Mouse (Mus musculus): ENCODE measurements around the gene Ubxn4. TPM values are rescaled to one million over a fixed set of nuclear protein-coding genes. Genes with fewer than 3 reads are reported as not detected.
"Not testable (repeated sequence)": the region's sequence is repeated elsewhere in the genome, so short reads cannot be mapped to it uniquely, and the experiment has no call there.

The Ubxn4 gene
- 56.8 and 57.0 TPM in 2 replicates for polyA plus RNA-seq (2016; fragmentation: Nextera tagmentation; extraction: Ambion mirVana)

- H3K4me3 ChIP-seq, result peak within 1 kb of the TSS; percentile 85
- H3K4me1 ChIP-seq, result peaks cover 15% of the 10 kb centered on the region
- DNase-seq (ENCODE audit: low spot score), result no peak
- H3K27me3 ChIP-seq (replicated peaks; ENCODE audit: low read depth, poor library complexity, severe bottlenecking), result no peaks in the 10 kb centered on the region
- peaks cover 18% of the 10 kb centered on the region for H3K36me3 ChIP-seq (replicated peaks)
- H3K27ac ChIP-seq (replicated peaks), result peak within 1 kb of the TSS; percentile 94
- H3K9me3 ChIP-seq, result no peaks in the 10 kb centered on the region
- WGBS, result 8% methylated on average over 10 of the region's 10 CpGs
Measured at GRCm38 (mm10) chr1:128243627-128243995, at the start of gene Ubxn4. Gene Ubxn4 (plus strand): TSS chr1:128243964.

GRCm38 (mm10) chr1:128194011-128194410, 49.8 kb upstream of the Ubxn4 start:
- 44% methylated on average over 2 of the region's 2 CpGs for WGBS
- Histone ChIP-seq H3K27me3 (replicated peaks; ENCODE audit: low read depth, poor library complexity, severe bottlenecking) (no peaks in the 10 kb centered on the region), H3K4me3 (no peak overlapping the region), H3K27ac (replicated peaks) (no peak overlapping the region), H3K36me3 (replicated peaks) (peaks cover 69% of the 10 kb centered on the region), H3K9me3 (no peaks in the 10 kb centered on the region), H3K4me1 (peaks cover 10% of the 10 kb centered on the region)
- peak; percentile 52 for DNase-seq (ENCODE audit: low spot score)

- H3K4me3 ChIP-seq, result no peak overlapping the region
- WGBS, result 91% methylated on average over 1 of the region's 1 CpGs
- peaks cover 65% of the 10 kb centered on the region for H3K36me3 ChIP-seq (replicated peaks)
- no peaks in the 10 kb centered on the region for H3K9me3 ChIP-seq
- H3K27me3 ChIP-seq (replicated peaks; ENCODE audit: low read depth, poor library complexity, severe bottlenecking), result no peaks in the 10 kb centered on the region
- no peak overlapping the region for H3K27ac ChIP-seq (replicated peaks)
- no peak for DNase-seq (ENCODE audit: low spot score)
- H3K4me1 ChIP-seq, result peaks cover 10% of the 10 kb centered on the region
Measured at GRCm38 (mm10) chr1:128197353-128197752, 46.4 kb upstream of the Ubxn4 start.

GRCm38 (mm10) chr1:128213261-128213660, 30.5 kb upstream of the Ubxn4 start:
- no peak for DNase-seq (ENCODE audit: low spot score)
- WGBS, result 89% methylated on average over 5 of the region's 5 CpGs
- no peak overlapping the region for H3K4me3 ChIP-seq
- peaks cover 61% of the 10 kb centered on the region for H3K36me3 ChIP-seq (replicated peaks)
- no peaks in the 10 kb centered on the region for H3K27me3 ChIP-seq (replicated peaks; ENCODE audit: low read depth, poor library complexity, severe bottlenecking)
- no peak overlapping the region for H3K27ac ChIP-seq (replicated peaks)
- no peaks in the 10 kb centered on the region for H3K4me1 ChIP-seq
- H3K9me3 ChIP-seq, result no peaks in the 10 kb centered on the region

- Histone ChIP-seq H3K27me3 (replicated peaks; ENCODE audit: low read depth, poor library complexity, severe bottlenecking) (no peaks in the 10 kb centered on the region), H3K4me3 (no peak overlapping the region), H3K36me3 (replicated peaks) (peaks cover 67% of the 10 kb centered on the region), H3K27ac (replicated peaks) (no peak overlapping the region), H3K4me1 (no peaks in the 10 kb centered on the region), H3K9me3 (no peaks in the 10 kb centered on the region)
- WGBS, result 94% methylated on average over 2 of the region's 2 CpGs
- DNase-seq (ENCODE audit: low spot score), result no peak
Measured at GRCm38 (mm10) chr1:128221886-128222285, 21.9 kb upstream of the Ubxn4 start.

GRCm38 (mm10) chr1:128223304-128223703, 20.5 kb upstream of the Ubxn4 start:
- Histone ChIP-seq H3K36me3 (replicated peaks) (peaks cover 72% of the 10 kb centered on the region), H3K27me3 (replicated peaks; ENCODE audit: low read depth, poor library complexity, severe bottlenecking) (no peaks in the 10 kb centered on the region), H3K4me1 (no peaks in the 10 kb centered on the region), H3K9me3 (no peaks in the 10 kb centered on the region), H3K27ac (replicated peaks) (no peak overlapping the region), H3K4me3 (no peak overlapping the region)
- 87% methylated on average over 1 of the region's 1 CpGs for WGBS
- DNase-seq (ENCODE audit: low spot score), result no peak

- H3K9me3 ChIP-seq, result no peaks in the 10 kb centered on the region
- no peak overlapping the region for H3K27ac ChIP-seq (replicated peaks)
- H3K4me3 ChIP-seq, result no peak overlapping the region
- no peaks in the 10 kb centered on the region for H3K27me3 ChIP-seq (replicated peaks; ENCODE audit: low read depth, poor library complexity, severe bottlenecking)
- no peaks in the 10 kb centered on the region for H3K4me1 ChIP-seq
- peaks cover 86% of the 10 kb centered on the region for H3K36me3 ChIP-seq (replicated peaks)
- no peak for DNase-seq (ENCODE audit: low spot score)
- WGBS, result 94% methylated on average over 4 of the region's 4 CpGs
Measured at GRCm38 (mm10) chr1:128235181-128235580, 8.6 kb upstream of the Ubxn4 start.

- Histone ChIP-seq H3K27me3 (replicated peaks; ENCODE audit: low read depth, poor library complexity, severe bottlenecking) (no peaks in the 10 kb centered on the region), H3K4me1 (peaks cover 15% of the 10 kb centered on the region), H3K27ac (replicated peaks) (peak overlapping the region; percentile 94), H3K36me3 (replicated peaks) (peaks cover 14% of the 10 kb centered on the region; the same call in 1 of the 2 replicates), H3K9me3 (no peaks in the 10 kb centered on the region), H3K4me3 (peak overlapping the region; percentile 85)
- WGBS, result under 1% methylated on average over 71 of the region's 71 CpGs
- peak; percentile 99 for DNase-seq (ENCODE audit: low spot score)
Measured at GRCm38 (mm10) chr1:128243996-128244726, 397 bp downstream of the Ubxn4 start.

GRCm38 (mm10) chr1:128244727-128245355, 1.1 kb downstream of the Ubxn4 start:
- H3K27ac ChIP-seq (replicated peaks), result peak overlapping the region; percentile 94
- 3% methylated on average over 19 of the region's 19 CpGs for WGBS
- H3K4me1 ChIP-seq, result peaks cover 15% of the 10 kb centered on the region
- no peaks in the 10 kb centered on the region for H3K27me3 ChIP-seq (replicated peaks; ENCODE audit: low read depth, poor library complexity, severe bottlenecking)
- no peaks in the 10 kb centered on the region for H3K9me3 ChIP-seq
- peak overlapping the region; percentile 85 for H3K4me3 ChIP-seq
- peaks cover 9% of the 10 kb centered on the region; the same call in 1 of the 2 replicates for H3K36me3 ChIP-seq (replicated peaks)
- peak; percentile 60 for DNase-seq (ENCODE audit: low spot score)

- not testable (repeated sequence) for H3K4me1 ChIP-seq; H3K27me3 ChIP-seq (replicated peaks; ENCODE audit: low read depth, poor library complexity, severe bottlenecking); H3K9me3 ChIP-seq; H3K4me3 ChIP-seq; H3K27ac ChIP-seq (replicated peaks); DNase-seq (ENCODE audit: low spot score)
- WGBS, result 82% methylated on average over 7 of the region's 7 CpGs
- peaks cover 96% of the 10 kb centered on the region for H3K36me3 ChIP-seq (replicated peaks)
Measured at GRCm38 (mm10) chr1:128267061-128267460, 23.3 kb downstream of the Ubxn4 start.

GRCm38 (mm10) chr1:128270731-128271130, 27.0 kb downstream of the Ubxn4 start:
- Histone ChIP-seq H3K4me3 (no peak overlapping the region), H3K9me3 (no peaks in the 10 kb centered on the region), H3K27me3 (replicated peaks; ENCODE audit: low read depth, poor library complexity, severe bottlenecking) (no peaks in the 10 kb centered on the region), H3K27ac (replicated peaks) (no peak overlapping the region), H3K36me3 (replicated peaks) (peaks cover 98% of the 10 kb centered on the region), H3K4me1 (no peaks in the 10 kb centered on the region)
- WGBS, result 92% methylated on average over 3 of the region's 3 CpGs
- no peak for DNase-seq (ENCODE audit: low spot score)

GRCm38 (mm10) chr1:128275908-128276307, 32.1 kb downstream of the Ubxn4 start:
- Histone ChIP-seq H3K36me3 (replicated peaks) (peaks cover 97% of the 10 kb centered on the region), H3K4me3 (no peak overlapping the region), H3K27ac (replicated peaks) (no peak overlapping the region), H3K9me3 (no peaks in the 10 kb centered on the region), H3K4me1 (no peaks in the 10 kb centered on the region), H3K27me3 (replicated peaks; ENCODE audit: low read depth, poor library complexity, severe bottlenecking) (no peaks in the 10 kb centered on the region)
- DNase-seq (ENCODE audit: low spot score), result no peak
- 88% methylated on average over 1 of the region's 1 CpGs for WGBS

- 95% methylated on average over 3 of the region's 3 CpGs for WGBS
- H3K27ac ChIP-seq (replicated peaks), result no peak overlapping the region
- no peak overlapping the region for H3K4me3 ChIP-seq
- H3K9me3 ChIP-seq, result 0 out of 2 replicates have a peak, but pooled peaks cover 2% of the 10 kb centered on the region
- peaks cover 93% of the 10 kb centered on the region for H3K36me3 ChIP-seq (replicated peaks)
- no peaks in the 10 kb centered on the region for H3K27me3 ChIP-seq (replicated peaks; ENCODE audit: low read depth, poor library complexity, severe bottlenecking)
- no peaks in the 10 kb centered on the region for H3K4me1 ChIP-seq
- no peak for DNase-seq (ENCODE audit: low spot score)
Measured at GRCm38 (mm10) chr1:128278563-128278962, 34.8 kb downstream of the Ubxn4 start.

All from embryonic facial prominence, embryonic 10.5 days (tissue).